Mouse (Mus musculus): ENCODE measurements around the gene Gm21876. TPM values are rescaled to one million over a fixed set of nuclear protein-coding genes. Genes with fewer than 3 reads are reported as not detected.
"Not testable (repeated sequence)": the region's sequence is repeated elsewhere in the genome, so short reads cannot be mapped to it uniquely, and the experiment has no call there.

Gene Gm21876
- not detected in 2 replicates for polyA plus RNA-seq (2011; ENCODE audit: insufficient read depth, insufficient read length, low replicate concordance, missing spikeins)

DNA sequence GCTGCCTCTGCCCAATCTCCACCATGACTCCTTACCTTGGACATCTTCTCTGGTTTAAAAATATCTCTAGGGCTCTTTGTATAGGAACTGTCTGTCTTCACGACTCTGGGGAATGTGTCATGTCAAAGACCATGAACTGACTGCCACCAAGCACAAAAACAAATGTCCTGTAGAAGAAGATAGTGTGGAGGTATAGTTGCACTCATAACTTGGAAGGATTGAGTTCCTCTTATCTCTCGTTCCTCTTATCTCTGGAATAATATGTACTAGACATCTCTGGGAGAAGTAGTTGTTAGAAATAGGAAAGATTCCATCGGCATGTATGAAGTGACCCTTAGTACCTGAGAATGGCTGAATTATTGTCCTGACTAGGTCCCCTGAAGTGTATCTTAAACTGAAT is at the start of gene Gm21876:
Gene Gm21876, minus strand, starts transcription at position 101 of the 400 bp plus-strand sequence.
- whole genome bisulfite sequencing: 58% methylated on average over 3 of the region's 3 CpGs
- H3K4me1 ChIP-seq (ENCODE audit: control insufficient read depth, insufficient read depth, low read length): no peaks in the 10 kb centered on the region
- TF ChIP-seq POLR2A (IDR thresholded peaks at IDR 0.05; ENCODE audit: borderline replicate concordance, control insufficient read depth, low read depth, low read length): no peak
- TF ChIP-seq CTCF (IDR thresholded peaks at IDR 0.05; ENCODE audit: control insufficient read depth, insufficient read depth, low read length): no peak
- H3K27ac ChIP-seq (ENCODE audit: control insufficient read depth, insufficient read depth, low read depth, low read length, poor library complexity): no peak within 1 kb of the TSS
- no peak within 1 kb of the TSS for H3K4me3 ChIP-seq (replicated peaks; ENCODE audit: control insufficient read depth, low read depth, low read length)

DNA sequence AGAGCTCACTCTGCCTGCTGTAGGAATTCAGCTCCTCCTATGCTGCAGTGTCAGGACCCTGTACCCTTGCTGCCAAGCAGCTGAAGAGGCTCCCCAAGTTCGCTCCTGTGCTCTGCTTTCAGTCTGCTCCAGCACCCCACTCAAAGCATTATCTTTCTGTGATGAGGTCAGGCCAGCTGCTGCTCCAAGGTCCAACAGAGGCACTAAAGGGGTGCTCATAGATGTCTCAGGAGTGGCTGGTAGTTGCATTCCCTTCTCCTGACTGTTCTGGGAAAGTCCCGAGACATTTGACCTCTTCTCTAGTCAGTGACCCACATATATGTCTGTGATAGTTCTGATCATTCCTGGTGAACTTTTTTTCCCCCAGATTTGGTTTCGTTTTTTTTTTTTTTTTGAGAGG is 45.0 kb upstream of the Gm21876 start:
- Histone ChIP-seq H3K27ac (ENCODE audit: control insufficient read depth, insufficient read depth, low read depth, low read length, poor library complexity) (no peak overlapping the region), H3K4me1 (ENCODE audit: control insufficient read depth, insufficient read depth, low read length) (no peaks in the 10 kb centered on the region), H3K4me3 (replicated peaks; ENCODE audit: control insufficient read depth, low read depth, low read length) (no peak overlapping the region)
- WGBS: 48% methylated on average over 3 of the region's 3 CpGs
- no peak for TF ChIP-seq CTCF (IDR thresholded peaks at IDR 0.05; ENCODE audit: control insufficient read depth, insufficient read depth, low read length)
- TF ChIP-seq POLR2A (IDR thresholded peaks at IDR 0.05; ENCODE audit: borderline replicate concordance, control insufficient read depth, low read depth, low read length): no peak

DNA sequence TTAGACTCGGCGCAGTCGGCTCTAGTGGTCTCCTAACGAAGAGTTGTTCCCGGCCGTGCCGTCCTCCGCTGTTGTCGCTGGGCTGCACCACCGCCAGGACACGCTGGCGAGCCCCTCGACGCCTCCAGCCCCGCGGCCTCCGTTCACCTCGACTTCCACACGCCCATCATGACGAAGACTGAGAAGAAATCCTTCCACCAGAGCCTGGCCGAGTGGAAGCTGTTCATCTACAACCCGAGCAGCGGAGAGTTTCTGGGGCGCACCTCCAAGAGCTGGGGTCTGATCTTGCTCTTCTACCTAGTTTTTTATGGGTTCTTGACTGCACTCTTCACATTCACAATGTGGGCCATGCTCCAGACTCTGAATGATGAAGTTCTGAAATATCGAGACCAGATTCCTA is 28.8 kb downstream of the Gm21876 start:
- H3K4me1 ChIP-seq (ENCODE audit: control insufficient read depth, insufficient read depth, low read length); H3K27ac ChIP-seq (ENCODE audit: control insufficient read depth, insufficient read depth, low read depth, low read length, poor library complexity); H3K4me3 ChIP-seq (replicated peaks; ENCODE audit: control insufficient read depth, low read depth, low read length): not testable (repeated sequence)
- 84% methylated on average over 25 of the region's 25 CpGs for WGBS

Other genes with a start within 250 kb of the Gm21876 start
- 64.4 and 170 TPM in 2 replicates for gene Cfp, start 244.1 kb downstream of the Gm21876 start, polyA plus RNA-seq (2011; ENCODE audit: insufficient read depth, insufficient read length, low replicate concordance, missing spikeins)
- 2.1 and 5.0 TPM in 2 replicates for gene Elk1, start 225.0 kb downstream of the Gm21876 start, polyA plus RNA-seq (2011; ENCODE audit: insufficient read depth, insufficient read length, low replicate concordance, missing spikeins)
- gene Uxt, start 213.6 kb downstream of the Gm21876 start, polyA plus RNA-seq (2011; ENCODE audit: insufficient read depth, insufficient read length, low replicate concordance, missing spikeins): 32.4 and 51.5 TPM in 2 replicates
- 6.7 and 10.7 TPM in 2 replicates for gene Zfp182, start 113.3 kb downstream of the Gm21876 start, polyA plus RNA-seq (2011; ENCODE audit: insufficient read depth, insufficient read length, low replicate concordance, missing spikeins)
- not detected in 2 replicates for gene Spaca5, start 107.2 kb downstream of the Gm21876 start, polyA plus RNA-seq (2011; ENCODE audit: insufficient read depth, insufficient read length, low replicate concordance, missing spikeins)
- gene Zfp300, start 86.1 kb downstream of the Gm21876 start, polyA plus RNA-seq (2011; ENCODE audit: insufficient read depth, insufficient read length, low replicate concordance, missing spikeins): 0.55 TPM in 1 of 2 replicates, not detected in the other
- not detected in 2 replicates for gene Ssxa1, start 59.8 kb downstream of the Gm21876 start, polyA plus RNA-seq (2011; ENCODE audit: insufficient read depth, insufficient read length, low replicate concordance, missing spikeins)